Mouse (Mus musculus) kidney, embryonic 15.5 days (tissue): ENCODE measurements around the gene Pi4kb. TPM values are rescaled to one million over a fixed set of nuclear protein-coding genes. Genes with fewer than 3 reads are reported as not detected.

Experiments used
- ATAC-seq: fragments of 200-750 bp; cut with Nextera tagmentation; replicated peaks from 2 replicates; pipeline ENCODE4 v1.8.0; 2017; ENCODE audit warnings: moderate TSS enrichment; ENCODE audit not compliant: low FRiP score
- H3K27ac ChIP-seq: fragments of 300-500 bp; sonication (generic); 2 replicates; pipeline ENCODE4 v1.5.1; 2015; ENCODE audit warnings: mild to moderate bottlenecking, inconsistent platforms
- H3K27me3 ChIP-seq: fragments of 300-500 bp; sonication (generic); 2 replicates; pipeline ENCODE4 v1.6.1; 2015; ENCODE audit warnings: inconsistent platforms
- H3K36me3 ChIP-seq: fragments of 300-500 bp; sonication (generic); 2 replicates; pipeline ENCODE4 v1.6.1; 2015; ENCODE audit warnings: inconsistent platforms
- H3K4me1 ChIP-seq: fragments of 300-500 bp; sonication (generic); 2 replicates; pipeline ENCODE4 v1.6.1; 2015; ENCODE audit warnings: inconsistent platforms
- H3K4me2 ChIP-seq: fragments of 300-500 bp; sonication (generic); 2 replicates; pipeline ENCODE4 v1.6.1; 2015; ENCODE audit warnings: moderate library complexity, mild to moderate bottlenecking, inconsistent platforms
- H3K4me3 ChIP-seq: fragments of 300-500 bp; sonication (generic); replicated peaks from 2 replicates; pipeline ENCODE4 v1.5.1; 2015; ENCODE audit warnings: mild to moderate bottlenecking, inconsistent platforms
- H3K9ac ChIP-seq: fragments of 300-500 bp; sonication (generic); 2 replicates; pipeline ENCODE4 v1.6.1; 2015; ENCODE audit warnings: mild to moderate bottlenecking, inconsistent platforms
- H3K9me3 ChIP-seq: fragments of 300-500 bp; sonication (generic); replicated peaks from 2 replicates; pipeline ENCODE4 v1.6.1; 2016; ENCODE audit warnings: inconsistent platforms
- WGBS: fragments of 180-500 bp; shearing (Covaris S2); methylation state at CpG from one replicate; pipeline ENCODE4 v1.1.7; 2015; ENCODE audit warnings: mixed read lengths; 5-methylcytosine and 5-hydroxymethylcytosine counted together
- polyA plus RNA-seq: library from polyadenylated mRNA; unstranded; fragments of >200 nt; fragmentation: Nextera tagmentation; extraction: Ambion mirVana; gene quantifications from 2 replicates; pipeline ENCODE4 v1.2.1, GENCODE M21; 2015

Pi4kb gene
- polyA plus RNA-seq, 1 experiment from 2014 or later, result 27.5 TPM

- no peak for ATAC-seq
- no peak overlapping the region for H3K4me2 ChIP-seq
- H3K27me3 ChIP-seq, result no peaks in the 10 kb centered on the region
- WGBS, result 97% methylated on average over 1 of the region's 1 CpGs
- H3K9me3 ChIP-seq, result no peaks in the 10 kb centered on the region
- no peak overlapping the region for H3K27ac ChIP-seq
- H3K4me1 ChIP-seq, result peaks cover 4% of the 10 kb centered on the region; the same call in 1 of the 2 replicates
- no peak overlapping the region for H3K9ac ChIP-seq
- no peak overlapping the region for H3K4me3 ChIP-seq
- no peaks in the 10 kb centered on the region for H3K36me3 ChIP-seq
These were observed 9.5 kb upstream of the Pi4kb start for GRCm38 (mm10) chr3:94964989-94965388.

DNA sequence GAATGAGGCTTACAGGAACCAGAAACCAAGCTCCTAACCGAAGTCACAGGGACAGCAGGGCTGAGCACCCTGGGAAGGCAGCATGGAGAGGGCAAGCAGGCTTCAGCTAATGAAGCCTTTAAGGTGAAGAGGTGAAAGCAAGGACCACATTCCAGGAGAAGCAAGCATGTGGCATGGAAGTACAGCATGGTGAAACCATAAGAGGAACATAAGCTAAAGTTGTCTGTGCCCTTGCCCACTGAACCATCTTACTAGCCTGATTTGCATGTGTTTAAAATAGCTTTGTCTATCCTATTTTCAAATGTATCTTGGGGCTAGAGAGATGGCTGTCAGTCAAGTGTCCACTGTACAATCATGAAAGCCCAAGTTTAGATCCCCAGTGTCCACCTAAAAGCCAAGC, 8.7 kb upstream of the Pi4kb start:
- no peak overlapping the region for H3K9ac ChIP-seq
- no peaks in the 10 kb centered on the region for H3K36me3 ChIP-seq
- no peak overlapping the region for H3K4me2 ChIP-seq
- no peaks in the 10 kb centered on the region for H3K9me3 ChIP-seq
- 74% methylated on average over 1 of the region's 1 CpGs for WGBS
- no peak overlapping the region for H3K4me3 ChIP-seq
- no peak overlapping the region for H3K27ac ChIP-seq
- ATAC-seq, result no peak
- H3K27me3 ChIP-seq, result no peaks in the 10 kb centered on the region
- no peaks in the 10 kb centered on the region for H3K4me1 ChIP-seq

DNA sequence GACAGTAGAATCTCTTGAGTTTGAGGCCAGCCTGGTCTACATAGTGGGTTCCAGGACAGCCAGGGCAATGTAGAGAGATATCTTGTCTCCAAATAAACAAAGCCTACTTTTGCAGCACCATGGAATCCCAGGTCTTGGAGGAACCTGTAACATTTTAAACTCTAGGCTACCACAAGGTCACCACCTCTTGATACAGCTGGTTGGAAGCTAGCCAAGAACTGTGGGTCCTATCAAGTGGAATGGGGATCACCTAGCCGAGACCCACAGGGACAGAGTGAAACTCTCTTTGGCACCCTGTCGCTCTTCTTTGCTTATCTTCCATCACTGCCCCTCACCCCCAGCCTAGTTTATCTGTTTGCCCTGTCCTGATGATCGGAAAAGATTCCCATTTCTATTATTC, 2.0 kb upstream of the Pi4kb start:
- Histone ChIP-seq H3K36me3 (peaks cover 8% of the 10 kb centered on the region), H3K27ac (no peak overlapping the region), H3K4me2 (no peak overlapping the region), H3K4me1 (peaks cover 16% of the 10 kb centered on the region), H3K9ac (no peak overlapping the region), H3K27me3 (no peaks in the 10 kb centered on the region), H3K9me3 (no peaks in the 10 kb centered on the region), H3K4me3 (no peak overlapping the region)
- WGBS, result 86% methylated on average over 3 of the region's 3 CpGs
- no peak for ATAC-seq

GRCm38 (mm10) chr3:94973620-94974019, 911 bp upstream of the Pi4kb start:
- no peak overlapping the region for H3K27ac ChIP-seq
- H3K27me3 ChIP-seq, result no peaks in the 10 kb centered on the region
- H3K9me3 ChIP-seq, result no peaks in the 10 kb centered on the region
- H3K9ac ChIP-seq, result no peak overlapping the region
- H3K36me3 ChIP-seq, result peaks cover 12% of the 10 kb centered on the region
- no peak for ATAC-seq
- peak overlapping the region; percentile 95 for H3K4me3 ChIP-seq
- H3K4me2 ChIP-seq, result peak overlapping the region; percentile 66
- 91% methylated on average over 5 of the region's 5 CpGs for WGBS
- peaks cover 16% of the 10 kb centered on the region for H3K4me1 ChIP-seq

GRCm38 (mm10) chr3:94974026-94974527, 454 bp upstream of the Pi4kb start:
- peak; percentile 38 for ATAC-seq
- peak overlapping the region; percentile 95 for H3K4me3 ChIP-seq
- peak overlapping the region; percentile 95 for H3K9ac ChIP-seq
- H3K4me1 ChIP-seq, result peaks cover 16% of the 10 kb centered on the region
- WGBS, result 18% methylated on average over 9 of the region's 9 CpGs
- H3K27ac ChIP-seq, result peak overlapping the region; percentile 34; the same call in 1 of the 2 replicates
- no peaks in the 10 kb centered on the region for H3K27me3 ChIP-seq
- peaks cover 15% of the 10 kb centered on the region for H3K36me3 ChIP-seq
- H3K9me3 ChIP-seq, result no peaks in the 10 kb centered on the region
- peak overlapping the region; percentile 66 for H3K4me2 ChIP-seq

GRCm38 (mm10) chr3:94984312-94984711, 9.8 kb downstream of the Pi4kb start:
- Histone ChIP-seq H3K27me3 (no peaks in the 10 kb centered on the region), H3K4me2 (no peak overlapping the region), H3K36me3 (peaks cover 75% of the 10 kb centered on the region), H3K27ac (no peak overlapping the region), H3K9ac (no peak overlapping the region), H3K4me3 (no peak overlapping the region), H3K9me3 (no peaks in the 10 kb centered on the region), H3K4me1 (peaks cover 7% of the 10 kb centered on the region)
- 92% methylated on average over 11 of the region's 11 CpGs for WGBS
- ATAC-seq, result no peak

DNA sequence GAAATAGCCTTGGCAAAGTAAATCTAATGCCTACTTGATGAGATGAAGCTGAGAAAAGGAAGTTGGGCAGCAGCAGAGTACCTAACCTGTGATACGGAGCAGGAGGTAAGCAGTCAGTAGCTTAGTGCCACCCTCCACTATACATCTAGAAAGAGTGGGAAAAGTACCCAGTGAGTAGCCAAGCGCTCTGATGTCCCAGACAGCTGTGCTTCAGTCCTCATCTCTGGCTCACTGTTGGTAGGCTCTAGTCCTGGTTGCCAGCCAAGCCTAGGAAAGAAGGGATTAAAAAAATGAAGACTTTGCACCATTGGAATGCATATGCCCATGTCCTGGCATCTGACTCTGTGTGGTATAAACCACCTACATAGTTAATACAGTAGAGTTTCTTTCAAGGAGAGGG, 11.0 kb downstream of the Pi4kb start:
- ATAC-seq, result no peak
- Histone ChIP-seq H3K27me3 (no peaks in the 10 kb centered on the region), H3K4me2 (no peak overlapping the region), H3K4me3 (no peak overlapping the region), H3K36me3 (peaks cover 78% of the 10 kb centered on the region), H3K9me3 (no peaks in the 10 kb centered on the region), H3K4me1 (peaks cover 12% of the 10 kb centered on the region), H3K27ac (no peak overlapping the region), H3K9ac (no peak overlapping the region)
- WGBS, result 95% methylated on average over 2 of the region's 2 CpGs

DNA sequence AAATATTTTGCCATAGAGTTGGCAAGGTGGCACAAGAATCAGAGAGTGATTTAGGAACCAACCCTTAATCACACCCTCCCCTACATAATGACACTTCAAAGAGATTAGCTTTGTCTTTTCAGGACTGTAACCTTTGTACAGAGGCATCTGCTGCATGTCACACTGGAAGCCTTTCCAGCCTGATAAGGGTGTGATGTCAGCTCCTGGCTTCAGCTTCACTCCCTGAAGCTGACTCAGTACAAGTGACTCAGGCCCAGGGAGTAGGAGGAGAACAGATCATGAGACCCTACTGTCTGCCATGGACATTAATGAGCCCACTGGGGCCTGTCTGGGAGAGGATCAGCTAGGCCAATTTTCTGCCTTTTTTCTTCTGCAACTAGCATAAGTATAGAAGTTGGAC, 13.0 kb downstream of the Pi4kb start:
- Histone ChIP-seq H3K36me3 (peaks cover 73% of the 10 kb centered on the region), H3K9me3 (no peaks in the 10 kb centered on the region), H3K27ac (no peak overlapping the region), H3K4me3 (no peak overlapping the region), H3K27me3 (no peaks in the 10 kb centered on the region), H3K4me2 (no peak overlapping the region), H3K4me1 (peaks cover 12% of the 10 kb centered on the region), H3K9ac (no peak overlapping the region)
- ATAC-seq, result no peak

DNA sequence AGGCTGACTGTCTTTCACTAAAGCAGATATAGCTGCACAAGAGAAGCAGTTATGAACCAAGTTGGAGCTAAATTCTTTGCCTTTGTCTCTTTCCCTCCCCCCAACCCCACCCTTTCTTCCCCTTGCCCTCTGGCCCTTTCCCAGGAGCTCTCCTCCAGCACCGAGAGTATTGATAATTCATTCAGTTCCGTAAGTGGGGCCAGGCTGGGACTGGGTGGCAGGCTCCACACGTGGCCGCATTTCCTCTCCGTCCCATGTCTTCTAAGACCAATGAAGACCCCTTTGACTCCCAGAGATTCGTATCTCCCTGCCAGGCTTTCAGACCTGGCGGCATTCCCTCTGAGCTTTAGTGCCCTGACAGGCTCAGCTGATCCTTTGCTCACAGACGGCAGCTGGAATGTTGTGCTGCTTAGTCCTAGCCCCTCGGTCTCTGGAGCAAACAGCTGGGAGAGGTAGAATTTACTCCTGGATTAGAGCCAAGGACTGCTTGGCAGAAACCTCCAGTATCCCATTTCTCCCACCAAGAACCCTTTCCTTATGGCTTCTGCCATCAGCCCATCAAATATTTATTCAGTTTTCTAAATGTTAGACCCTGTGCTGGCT, 14.7 kb downstream of the Pi4kb start:
- no peak overlapping the region for H3K4me2 ChIP-seq
- H3K36me3 ChIP-seq, result peaks cover 75% of the 10 kb centered on the region
- peaks cover 12% of the 10 kb centered on the region for H3K4me1 ChIP-seq
- ATAC-seq, result no peak
- WGBS, result 51% methylated on average over 9 of the region's 9 CpGs
- H3K4me3 ChIP-seq, result no peak overlapping the region
- H3K27me3 ChIP-seq, result no peaks in the 10 kb centered on the region
- no peaks in the 10 kb centered on the region for H3K9me3 ChIP-seq
- peak overlapping the region; percentile 42 for H3K27ac ChIP-seq
- H3K9ac ChIP-seq, result no peak overlapping the region

DNA sequence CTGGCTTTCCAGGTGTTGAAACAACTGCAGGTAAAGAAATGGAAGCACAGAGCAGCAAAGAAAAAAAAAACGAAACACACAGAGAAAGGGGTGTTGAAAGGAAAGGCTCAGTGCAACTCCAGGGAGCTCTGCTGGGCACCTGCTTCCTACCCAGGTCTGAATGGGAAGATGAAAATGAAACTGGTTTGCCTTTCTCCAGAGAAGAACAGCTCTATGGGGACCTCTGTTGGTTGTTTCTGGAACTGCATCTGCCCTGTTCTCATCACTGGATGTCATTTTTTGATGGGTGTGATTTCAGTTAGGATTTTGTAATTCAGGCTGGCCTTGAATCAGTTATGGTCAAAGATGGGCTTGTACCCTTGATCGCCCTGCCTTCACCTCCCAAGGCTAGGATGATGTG, 22.4 kb downstream of the Pi4kb start:
- Histone ChIP-seq H3K4me2 (no peak overlapping the region), H3K4me3 (no peak overlapping the region), H3K4me1 (no peaks in the 10 kb centered on the region), H3K27me3 (no peaks in the 10 kb centered on the region), H3K27ac (no peak overlapping the region), H3K9ac (no peak overlapping the region), H3K36me3 (peaks cover 96% of the 10 kb centered on the region), H3K9me3 (no peaks in the 10 kb centered on the region)
- 29% methylated on average over 2 of the region's 2 CpGs for WGBS
- ATAC-seq, result no peak

- Histone ChIP-seq H3K4me3 (no peak overlapping the region), H3K9me3 (no peaks in the 10 kb centered on the region), H3K27ac (no peak overlapping the region), H3K9ac (no peak overlapping the region), H3K4me2 (no peak overlapping the region), H3K27me3 (no peaks in the 10 kb centered on the region), H3K4me1 (no peaks in the 10 kb centered on the region), H3K36me3 (peaks cover 99% of the 10 kb centered on the region)
- 81% methylated on average over 4 of the region's 4 CpGs for WGBS
- ATAC-seq, result no peak
These were observed 28.0 kb downstream of the Pi4kb start for GRCm38 (mm10) chr3:95002569-95002968.

DNA sequence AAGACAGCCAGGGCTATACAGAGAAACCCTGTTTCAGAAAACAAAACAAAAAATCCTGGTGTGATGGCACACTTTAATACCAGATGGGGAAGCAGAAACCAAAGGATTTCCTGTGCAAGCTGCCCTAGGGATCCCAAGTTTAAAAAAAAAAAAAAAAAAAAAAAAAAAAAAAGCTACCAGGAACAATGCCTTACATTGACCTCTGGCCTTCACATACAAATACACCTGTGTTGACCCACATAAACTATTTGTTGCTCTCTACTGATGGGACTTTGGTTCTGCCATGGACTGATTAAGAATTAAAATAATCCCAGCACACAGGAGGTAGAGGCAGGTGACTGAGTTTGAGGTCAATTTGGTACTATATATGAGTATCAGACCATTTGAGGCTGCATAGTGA, 28.7 kb downstream of the Pi4kb start:
- H3K4me2 ChIP-seq, result no peak overlapping the region
- no peaks in the 10 kb centered on the region for H3K9me3 ChIP-seq
- H3K4me1 ChIP-seq, result no peaks in the 10 kb centered on the region
- no peak overlapping the region for H3K9ac ChIP-seq
- no peak overlapping the region for H3K27ac ChIP-seq
- H3K36me3 ChIP-seq, result peaks cover 99% of the 10 kb centered on the region
- H3K27me3 ChIP-seq, result no peaks in the 10 kb centered on the region
- no peak overlapping the region for H3K4me3 ChIP-seq
- ATAC-seq, result no peak

DNA sequence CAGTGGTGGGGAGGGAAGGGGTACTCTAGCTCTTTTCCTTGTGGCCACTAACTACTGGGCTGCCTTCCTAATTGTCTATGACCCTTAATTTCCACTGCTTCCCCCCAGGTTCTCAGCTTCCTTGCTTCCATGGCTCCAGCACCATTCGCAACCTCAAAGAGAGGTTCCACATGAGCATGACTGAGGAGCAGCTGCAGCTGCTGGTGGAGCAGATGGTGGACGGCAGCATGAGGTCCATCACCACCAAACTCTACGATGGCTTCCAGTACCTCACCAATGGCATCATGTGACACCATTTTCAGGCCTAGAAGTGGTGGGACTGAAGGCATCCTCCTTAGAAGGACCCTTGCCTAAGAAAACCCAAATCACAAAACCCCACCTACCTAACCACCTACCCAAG, 31.1 kb downstream of the Pi4kb start:
- no peak overlapping the region for H3K4me2 ChIP-seq
- 95% methylated on average over 3 of the region's 3 CpGs for whole genome bisulfite sequencing
- no peak overlapping the region for H3K27ac ChIP-seq
- no peak overlapping the region for H3K9ac ChIP-seq
- H3K9me3 ChIP-seq, result no peaks in the 10 kb centered on the region
- H3K4me1 ChIP-seq, result no peaks in the 10 kb centered on the region
- H3K27me3 ChIP-seq, result no peaks in the 10 kb centered on the region
- peaks cover 100% of the 10 kb centered on the region for H3K36me3 ChIP-seq
- no peak overlapping the region for H3K4me3 ChIP-seq
- ATAC-seq, result no peak
